Mouse (Mus musculus) embryo, embryonic 10.5 days (tissue): ENCODE data around the gene Tm9sf2.

ENCODE experiments used
- DNase-seq: peaks from one replicate; pipeline ENCODE4 v3.0.0-alpha.2; 2015; ENCODE audit warnings: low spot score

Gene Tm9sf2

GRCm38 (mm10) chr14:122176263-122176798 lies 69.5 kb downstream of the Tm9sf2 start:
- DNase-seq: no peak

- DNase-seq: no peak
These were observed 72.4 kb downstream of the Tm9sf2 start for GRCm38 (mm10) chr14:122179262-122179661.

GRCm38 (mm10) chr14:122181078-122181814 lies 74.4 kb downstream of the Tm9sf2 start, which contains the start of gene Clybl:
Clybl (plus strand) TSS chr14:122181704.
- DNase-seq: peak; percentile 95

- no peak for DNase-seq
These were observed 74.9 kb downstream of the Tm9sf2 start for GRCm38 (mm10) chr14:122181815-122182157.

- DNase-seq: no peak
These were observed 75.4 kb downstream of the Tm9sf2 start for GRCm38 (mm10) chr14:122182220-122182619.

- no peak for DNase-seq
These were observed 77.1 kb downstream of the Tm9sf2 start for GRCm38 (mm10) chr14:122183974-122184373.

GRCm38 (mm10) chr14:122188250-122188649 lies 81.4 kb downstream of the Tm9sf2 start:
- DNase-seq: no peak

GRCm38 (mm10) chr14:122189901-122190300 lies 83.1 kb downstream of the Tm9sf2 start:
- DNase-seq: no peak

GRCm38 (mm10) chr14:122190527-122190926 lies 83.7 kb downstream of the Tm9sf2 start:
- DNase-seq: no peak

- peak; percentile 89 for DNase-seq
These were observed 84.2 kb downstream of the Tm9sf2 start for GRCm38 (mm10) chr14:122190941-122191510.

- no peak for DNase-seq
These were observed 87.8 kb downstream of the Tm9sf2 start for GRCm38 (mm10) chr14:122194630-122195029.

- no peak for DNase-seq
These were observed 90.0 kb downstream of the Tm9sf2 start for GRCm38 (mm10) chr14:122196851-122197250.

GRCm38 (mm10) chr14:122200247-122200885 lies 93.5 kb downstream of the Tm9sf2 start:
- DNase-seq: peak; percentile 68

GRCm38 (mm10) chr14:122209177-122209576 lies 102.3 kb downstream of the Tm9sf2 start:
- DNase-seq: no peak
